Mouse (Mus musculus): ENCODE data around the gene Ces4a.
A peak's percentile ranks its signal among the peaks of the same experiment; 100 is the strongest.

DNA sequence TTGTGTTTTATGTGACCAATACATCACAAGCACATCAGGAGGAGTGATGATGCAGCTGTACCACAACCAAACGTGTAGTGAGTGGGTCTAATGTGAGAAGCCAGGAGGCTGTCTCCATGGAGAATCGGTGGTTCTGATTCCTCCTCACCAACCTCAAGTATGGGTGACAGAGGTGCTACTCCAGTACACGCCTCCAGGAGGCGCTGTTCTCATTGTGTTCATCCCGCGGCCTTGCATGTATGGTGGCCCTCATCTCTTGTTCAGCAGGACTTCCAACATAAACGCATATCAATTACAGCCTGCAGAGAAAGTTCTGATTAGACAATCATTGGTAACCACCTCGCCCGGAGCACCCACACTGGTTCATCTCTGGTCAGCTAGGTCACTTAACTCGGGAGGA lies 26.0 kb downstream of the Ces4a start:
- TF ChIP-seq POLR2A (IDR thresholded peaks at IDR 0.05; ENCODE audit: low read depth, low read length), result no peak
- TF ChIP-seq CTCF (IDR thresholded peaks at IDR 0.05; ENCODE audit: extremely low read depth, insufficient read depth, insufficient read length, insufficient replicate concordance), result peak; percentile 80; the same call in 1 of the 2 replicates

Measured in spleen, adult 2 months (tissue).